Mouse (Mus musculus): ENCODE results near the gene Arhgap27. TPM values are rescaled to one million over a fixed set of nuclear protein-coding genes. Genes with fewer than 3 reads are reported as not detected.
A peak's percentile ranks its signal among the peaks of the same experiment; 100 is the strongest.
"Not testable (repeated sequence)": the region's sequence is repeated elsewhere in the genome, so short reads cannot be mapped to it uniquely, and the experiment has no call there.

Arhgap27 gene
- 61.0 and 89.2 TPM in 2 replicates for polyA plus RNA-seq (2012; rRNA removed)

- 3% methylated on average over 35 of the region's 35 CpGs for WGBS
Measured at GRCm38 (mm10) chr11:103363214-103364148, at the start of gene Arhgap27. Gene Arhgap27 (minus strand): TSS chr11:103363692.

GRCm38 (mm10) chr11:103412950-103413423 lies 49.5 kb upstream of the Arhgap27 start:
- peak; percentile 53 for DNase-seq (ENCODE audit: low read depth, low spot score)
- under 1% methylated on average over 14 of the region's 14 CpGs for WGBS

More at GRCm38 (mm10) chr11:103363214-103364148, at the start of gene Arhgap27:
- no peak for DNase-seq (ENCODE audit: low read depth, low spot score)

- under 1% methylated on average over 67 of the region's 67 CpGs for WGBS
- peak; percentile 75 for DNase-seq (ENCODE audit: low read depth, low spot score)
Measured at GRCm38 (mm10) chr11:103411981-103412949, 48.8 kb upstream of the Arhgap27 start, which contains the start of gene Plekhm1. Gene Plekhm1 (minus strand): TSS chr11:103412687.

- DNase-seq (ENCODE audit: low read depth, low spot score) = no peak
- WGBS = 81% methylated on average over 1 of the region's 1 CpGs
Measured at GRCm38 (mm10) chr11:103411301-103411700, 47.8 kb upstream of the Arhgap27 start.

- WGBS = 92% methylated on average over 13 of the region's 13 CpGs
- DNase-seq (ENCODE audit: low read depth, low spot score) = no peak
Measured at GRCm38 (mm10) chr11:103408880-103409279, 45.4 kb upstream of the Arhgap27 start.

- not testable (repeated sequence) for DNase-seq (ENCODE audit: low read depth, low spot score)
- 51% methylated on average over 5 of the region's 5 CpGs for WGBS
Measured at GRCm38 (mm10) chr11:103407136-103407535, 43.6 kb upstream of the Arhgap27 start.

DNA sequence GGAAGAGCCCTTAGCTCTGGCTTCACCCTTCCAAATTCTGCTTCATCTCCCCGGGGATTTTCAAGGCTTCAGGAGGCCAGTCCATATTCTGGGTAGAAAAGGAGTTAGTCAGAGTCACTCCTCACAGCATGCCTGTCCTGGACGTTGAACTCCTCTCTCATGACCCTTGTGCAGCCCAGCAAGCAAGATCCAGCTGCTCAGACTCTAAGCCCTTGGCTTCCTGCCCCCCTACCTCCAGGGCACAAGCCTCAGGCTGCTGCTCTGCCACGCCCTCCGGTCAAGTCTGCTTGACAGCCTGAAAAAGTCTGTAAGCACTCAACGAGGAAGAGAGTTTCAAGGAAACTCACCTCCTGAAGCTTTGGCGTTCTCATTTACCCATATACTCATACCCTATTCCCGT lies 43.1 kb upstream of the Arhgap27 start:
- no peak for DNase-seq (ENCODE audit: low read depth, low spot score)
- WGBS = 22% methylated on average over 7 of the region's 7 CpGs

DNA sequence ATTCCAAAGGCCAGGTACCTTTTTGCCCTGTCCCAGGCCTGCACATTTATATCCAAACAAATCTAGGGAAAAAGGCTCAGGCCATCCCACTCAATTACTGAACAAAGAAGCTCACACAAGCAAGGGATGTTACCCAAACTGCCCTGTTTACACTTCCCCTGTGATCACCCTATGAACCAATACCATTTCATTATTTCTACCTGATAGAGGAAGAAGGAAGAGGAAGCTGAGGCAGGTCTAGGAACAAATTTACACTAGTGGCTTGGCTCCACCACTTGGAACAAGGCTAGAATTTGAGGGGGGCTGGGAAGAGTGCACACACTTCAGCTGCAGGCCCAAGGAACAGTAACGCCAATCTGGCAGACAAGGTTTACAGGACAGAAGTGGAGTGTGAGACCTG lies 42.3 kb upstream of the Arhgap27 start:
- WGBS = 78% methylated on average over 1 of the region's 1 CpGs
- DNase-seq (ENCODE audit: low read depth, low spot score) = no peak

GRCm38 (mm10) chr11:103404618-103405017 lies 41.1 kb upstream of the Arhgap27 start:
- no peak for DNase-seq (ENCODE audit: low read depth, low spot score)

- WGBS = 82% methylated on average over 4 of the region's 4 CpGs
- no peak for DNase-seq (ENCODE audit: low read depth, low spot score)
Measured at GRCm38 (mm10) chr11:103403776-103404175, 40.3 kb upstream of the Arhgap27 start.

DNA sequence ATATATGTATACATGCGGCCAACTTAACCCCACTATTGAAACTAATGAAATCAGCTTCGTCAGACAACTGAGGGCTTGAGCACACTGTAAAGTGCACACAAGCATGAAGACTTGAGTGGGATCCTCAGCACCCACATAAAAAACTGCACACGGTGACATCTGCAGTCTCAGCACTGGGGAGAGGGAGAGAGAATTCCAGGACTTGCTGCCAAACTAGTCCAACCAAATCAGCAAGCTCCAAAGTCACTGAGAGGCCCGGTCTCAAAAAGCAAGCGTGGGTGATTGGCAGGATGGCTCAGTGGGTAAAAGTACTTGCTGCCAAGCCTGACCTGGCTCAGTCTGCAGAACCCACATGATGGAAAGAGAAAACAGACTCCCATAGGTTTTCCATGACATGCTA lies 39.2 kb upstream of the Arhgap27 start:
- 89% methylated on average over 5 of the region's 5 CpGs for WGBS
- DNase-seq (ENCODE audit: low read depth, low spot score) = no peak

GRCm38 (mm10) chr11:103402198-103402597 lies 38.7 kb upstream of the Arhgap27 start:
- WGBS = 57% methylated on average over 2 of the region's 2 CpGs
- DNase-seq (ENCODE audit: low read depth, low spot score) = no peak

DNA sequence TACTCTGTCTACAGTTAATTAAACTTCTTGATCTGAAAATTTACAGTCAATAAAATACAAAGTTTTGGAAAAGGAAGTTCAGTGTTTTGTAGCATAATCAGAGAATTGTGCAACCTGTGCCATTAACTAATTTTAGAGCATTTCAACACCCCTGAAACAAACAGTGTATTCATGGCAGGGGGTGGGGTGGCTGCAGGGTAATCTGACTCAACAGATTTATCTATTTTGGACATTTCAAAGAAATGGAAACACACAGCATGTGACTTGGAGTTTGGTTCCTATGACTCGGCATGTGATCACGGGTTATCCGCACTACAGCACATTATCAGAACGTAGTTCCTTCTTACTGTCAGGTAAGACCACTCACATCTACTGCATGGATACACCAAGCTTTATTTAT lies 36.5 kb upstream of the Arhgap27 start:
- 90% methylated on average over 4 of the region's 4 CpGs for WGBS
- no peak for DNase-seq (ENCODE audit: low read depth, low spot score)

GRCm38 (mm10) chr11:103399050-103399449 lies 35.6 kb upstream of the Arhgap27 start:
- DNase-seq (ENCODE audit: low read depth, low spot score) = no peak
- 61% methylated on average over 3 of the region's 3 CpGs for WGBS

DNA sequence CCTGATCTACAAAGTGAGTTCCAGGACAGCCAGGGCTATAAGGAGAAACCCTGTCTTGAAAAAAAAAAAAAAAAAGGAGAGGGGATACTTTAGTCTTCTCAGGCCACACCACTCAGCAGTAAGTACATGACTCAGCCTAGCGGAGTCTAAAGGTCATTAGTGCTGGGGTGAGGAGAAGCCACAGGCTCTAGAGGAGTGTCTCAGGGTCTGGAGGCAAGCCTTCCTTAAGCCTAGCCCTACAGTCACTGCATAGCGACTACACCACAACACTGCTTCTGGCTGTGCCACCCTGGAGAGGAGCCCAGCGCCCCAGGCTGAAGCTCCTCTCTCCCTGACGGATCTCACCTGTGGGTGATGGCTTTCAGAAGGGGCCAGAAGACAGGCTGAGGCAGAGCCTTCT lies 33.2 kb upstream of the Arhgap27 start:
- no peak for DNase-seq (ENCODE audit: low read depth, low spot score)
- WGBS = 90% methylated on average over 4 of the region's 4 CpGs

DNA sequence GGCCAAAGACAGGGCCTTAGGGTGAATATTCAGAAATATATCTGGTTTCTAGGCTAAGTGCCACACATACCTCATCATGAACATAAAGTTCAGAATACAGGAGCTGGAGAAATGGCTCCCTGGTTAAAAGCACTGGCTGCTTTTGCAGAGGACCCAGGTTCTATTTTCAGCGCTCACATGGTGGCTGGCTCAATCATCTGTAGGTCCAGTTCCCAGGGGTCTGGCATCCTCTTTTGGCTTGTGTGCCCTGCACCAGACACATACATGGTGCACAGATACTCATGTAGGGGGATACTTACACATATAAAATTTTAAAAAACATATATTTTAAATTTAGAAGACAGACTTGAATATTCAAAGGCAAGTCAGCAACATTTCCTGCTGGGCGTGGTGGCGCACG lies 32.7 kb upstream of the Arhgap27 start:
- DNase-seq (ENCODE audit: low read depth, low spot score) = no peak

GRCm38 (mm10) chr11:103394604-103395003 lies 31.1 kb upstream of the Arhgap27 start:
- WGBS = 91% methylated on average over 7 of the region's 7 CpGs
- no peak for DNase-seq (ENCODE audit: low read depth, low spot score)

More for the DNA sequence above, 32.7 kb upstream of the Arhgap27 start:
- WGBS = 96% methylated on average over 4 of the region's 4 CpGs

DNA sequence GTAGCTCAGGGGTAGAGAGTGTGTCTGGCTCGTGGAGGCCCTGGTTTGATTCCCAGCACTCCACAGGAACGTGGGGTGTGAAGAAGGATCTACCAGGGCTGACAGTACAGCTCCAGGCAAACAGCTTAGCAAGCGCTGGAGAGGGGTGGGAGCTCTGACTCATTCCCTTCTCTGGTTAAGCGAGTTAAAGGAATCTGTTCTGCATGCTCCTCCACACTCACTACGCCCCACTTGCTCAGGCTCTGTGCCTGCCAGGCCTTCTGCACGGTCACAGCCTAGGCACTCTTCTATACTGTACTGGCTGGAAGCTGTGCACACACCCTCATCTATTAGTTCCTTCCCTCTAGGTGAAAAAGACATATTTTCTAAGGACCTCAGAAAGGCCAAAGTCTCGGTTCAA lies 30.5 kb upstream of the Arhgap27 start:
- 89% methylated on average over 7 of the region's 7 CpGs for WGBS
- no peak for DNase-seq (ENCODE audit: low read depth, low spot score)

DNA sequence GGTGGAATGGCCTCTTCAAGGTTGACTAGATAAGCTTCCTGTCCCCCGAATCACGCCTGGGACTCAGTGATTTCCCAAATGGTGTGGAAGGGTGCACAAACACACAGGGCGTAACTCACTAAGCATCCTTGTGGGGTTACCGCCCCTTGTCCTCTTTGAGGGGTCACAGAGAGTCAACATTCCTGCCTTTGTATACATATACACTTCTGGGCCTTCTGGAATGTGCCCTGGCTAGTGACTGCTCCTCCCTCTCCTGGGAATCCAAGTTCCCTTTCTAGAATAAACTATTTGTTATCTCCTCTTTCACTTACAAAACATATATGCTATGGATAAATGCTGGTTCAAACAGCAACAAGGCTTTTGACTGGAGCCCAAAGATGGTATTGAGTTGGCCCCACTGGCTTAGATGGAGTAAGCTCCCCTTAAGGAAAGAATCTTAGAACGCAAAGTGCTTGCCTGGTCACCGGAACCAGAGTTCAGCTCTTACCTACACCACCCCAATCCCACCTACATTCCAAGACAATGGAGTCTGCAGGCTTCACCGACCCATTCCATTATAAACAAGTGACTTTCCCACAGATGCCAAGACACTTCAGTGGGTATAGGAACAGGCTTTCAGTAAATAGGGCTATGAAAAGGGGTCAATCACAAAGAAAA lies 24.5 kb upstream of the Arhgap27 start:
- no peak for DNase-seq (ENCODE audit: low read depth, low spot score)
- WGBS = 75% methylated on average over 7 of the region's 7 CpGs
